Comparison of ENCODE assay signal across 8 mouse cellular contexts in genomic region chr19:36554046-36554784, GRCm38 (mm10). TPM values are rescaled to one million over a fixed set of nuclear protein-coding genes. Genes with fewer than 3 reads are reported as not detected.
A peak's percentile ranks its signal among the peaks of the same experiment; 100 is the strongest.
DNase-seq lines count a peak whose midpoint lies in the region; ATAC-seq lines count a peak whose summit lies in the region.

Gene Hectd2, plus strand, starts transcription at chr19:36554639.

- H3K27ac ChIP-seq in hindbrain, embryonic 15.5 days (replicated peaks), result peak within 1 kb of the TSS; percentile 96

- WGBS in hindbrain, embryonic 15.5 days, result under 1% methylated on average over 67 of the region's 92 CpGs

- intact Hi-C loops in left cerebral cortex, postnatal 10 days (cut with DNase I), result no loop called here

- no peaks in the 10 kb centered on the region for H3K36me3 ChIP-seq in hindbrain, embryonic 15.5 days
- no peaks in the 10 kb centered on the region for H3K36me3 ChIP-seq in megakaryocyte, embryonic 14.5 days (replicated peaks; ENCODE audit: low read length)

- peak; percentile 40 for DNase-seq in T-cell, adult 2 months (ENCODE audit: low spot score)
- peak; percentile 85 to 86 for DNase-seq in cerebellum, postnatal 25 days
- DNase-seq in gastrocnemius, adult 18-20 months (ENCODE audit: low spot score), result peak; percentile 67
- peak; percentile 57 to 78 for DNase-seq in left cerebral cortex, postnatal 10 days (ENCODE audit: extremely low spot score in 1 of 2, low spot score in 2 of 2)
- DNase-seq in right cerebral cortex, postnatal 10 days (ENCODE audit: low spot score in 2 of 2), result peak; percentile 76 to 84
- DNase-seq in c-Kit-positive CD71-positive TER-119-positive erythroid progenitor cells, embryonic 14.5 days (ENCODE audit: low spot score), result no peak

- ATAC-seq in hindbrain, embryonic 15.5 days (ENCODE audit: low FRiP score, low read depth), result peak; percentile 93

- H3K9ac ChIP-seq in hindbrain, embryonic 15.5 days, result peak within 1 kb of the TSS; percentile 97

- no peaks in the 10 kb centered on the region for H3K9me3 ChIP-seq in hindbrain, embryonic 15.5 days
- H3K9me3 ChIP-seq in megakaryocyte, embryonic 14.5 days, result no peaks in the 10 kb centered on the region

- H3K4me1 ChIP-seq in hindbrain, embryonic 15.5 days (replicated peaks), result peaks cover 16% of the 10 kb centered on the region
- peaks cover 15% of the 10 kb centered on the region for H3K4me1 ChIP-seq in megakaryocyte, embryonic 14.5 days

- H3K4me3 ChIP-seq in hindbrain, embryonic 15.5 days, result peak within 1 kb of the TSS; percentile 97
- H3K4me3 ChIP-seq in megakaryocyte, embryonic 14.5 days (replicated peaks), result peak within 1 kb of the TSS; percentile 97

- H3K27me3 ChIP-seq in hindbrain, embryonic 15.5 days, result no peaks in the 10 kb centered on the region
- H3K27me3 ChIP-seq in megakaryocyte, embryonic 14.5 days (replicated peaks), result peaks cover 16% of the 10 kb centered on the region

- H3K4me2 ChIP-seq in hindbrain, embryonic 15.5 days, result peak within 1 kb of the TSS; percentile 86

RNA-seq across cellular contexts. Expression of gene Hectd2, which starts in this region (rescaled TPM):
- 1 to 10 TPM; 5.4 to 6.4 TPM for total RNA-seq in gastrocnemius, adult 18-20 months (2021)
- 11.8 and 13.1 TPM in 2 replicates for polyA plus RNA-seq in hindbrain, embryonic 15.5 days (2015; fragmentation: Nextera tagmentation; extraction: Ambion mirVana)
- total RNA-seq in left cerebral cortex, postnatal 10 days (2021), result 10 to 100 TPM; 30.1 TPM
- polyA plus RNA-seq in megakaryocyte, embryonic 14.5 days (2012; ENCODE audit: insufficient read depth, low replicate concordance), result 0.37 TPM in 1 of 2 replicates, not detected in the other

Comparison
In these comparisons a context has a peak if more than half of its experiments do, and no peak if none do; other contexts are left out.
1. RNA of gene Hectd2 (total RNA-seq): 30.1 TPM in left cerebral cortex, postnatal 10 days; 5.4 to 6.4 TPM in gastrocnemius, adult 18-20 months; every median in the first group is over 4 times any median in the second.